Mouse (Mus musculus): Measurements from ENCODE around the gene Slc3a1. TPM values are rescaled to one million over a fixed set of nuclear protein-coding genes. Genes with fewer than 3 reads are reported as not detected.
A peak's percentile ranks its signal among the peaks of the same experiment; 100 is the strongest.

The Slc3a1 gene
- total RNA-seq, 2 experiments from 2014 or later: 0.16 to 0.19 TPM

GRCm38 (mm10) chr17:85087591-85087990 lies 59.4 kb downstream of the Slc3a1 start:
- DNase-seq (ENCODE audit: low spot score in 2 of 2): no peak

GRCm38 (mm10) chr17:85088401-85088800 lies 60.2 kb downstream of the Slc3a1 start:
- DNase-seq (ENCODE audit: low spot score in 2 of 2): no peak

GRCm38 (mm10) chr17:85089011-85089410 lies 60.8 kb downstream of the Slc3a1 start:
- no peak for DNase-seq (ENCODE audit: low spot score in 2 of 2)

- DNase-seq (ENCODE audit: low spot score in 2 of 2): peak in 1 of 2 experiments; percentile 25
These were observed 61.4 kb downstream of the Slc3a1 start for GRCm38 (mm10) chr17:85089621-85090020.

- DNase-seq (ENCODE audit: low spot score in 2 of 2): peak; percentile 94 to 95
These were observed 62.2 kb downstream of the Slc3a1 start, which contains the start of the genes Prepl and Camkmt for GRCm38 (mm10) chr17:85090120-85091099. Gene Prepl (minus strand): TSS chr17:85090241. Gene Camkmt (plus strand): TSS chr17:85090552.

GRCm38 (mm10) chr17:85091762-85092161 lies 63.6 kb downstream of the Slc3a1 start:
- no peak for DNase-seq (ENCODE audit: low spot score in 2 of 2)

GRCm38 (mm10) chr17:85096396-85096795 lies 68.2 kb downstream of the Slc3a1 start:
- no peak for DNase-seq (ENCODE audit: low spot score in 2 of 2)

GRCm38 (mm10) chr17:85098677-85099323 lies 70.6 kb downstream of the Slc3a1 start:
- DNase-seq (ENCODE audit: low spot score in 2 of 2): no peak

GRCm38 (mm10) chr17:85100232-85100631 lies 72.1 kb downstream of the Slc3a1 start:
- no peak for DNase-seq (ENCODE audit: low spot score in 2 of 2)

GRCm38 (mm10) chr17:85101751-85102150 lies 73.6 kb downstream of the Slc3a1 start:
- DNase-seq (ENCODE audit: low spot score in 2 of 2): no peak

GRCm38 (mm10) chr17:85103310-85103709 lies 75.1 kb downstream of the Slc3a1 start:
- DNase-seq (ENCODE audit: low spot score in 2 of 2): no peak

GRCm38 (mm10) chr17:85110640-85111039 lies 82.5 kb downstream of the Slc3a1 start:
- no peak for DNase-seq (ENCODE audit: low spot score in 2 of 2)

- no peak for DNase-seq (ENCODE audit: low spot score in 2 of 2)
These were observed 85.3 kb downstream of the Slc3a1 start for GRCm38 (mm10) chr17:85113441-85113840.

Other genes with a start within 250 kb of the Slc3a1 start
- gene Lrpprc, start 237.6 kb upstream of the Slc3a1 start, total RNA-seq (2021): 10 to 100 TPM; 55.4 to 63.3 TPM
- gene Ppm1b, start 71.6 kb upstream of the Slc3a1 start, total RNA-seq (2021): 100 to 1,000 TPM; 140 to 145 TPM
- 100 to 1,000 TPM; 397 to 410 TPM for gene Prepl, start 61.9 kb downstream of the Slc3a1 start, total RNA-seq (2021)
- gene Camkmt, start 62.2 kb downstream of the Slc3a1 start, total RNA-seq (2021): 10 to 100 TPM; 10.9 to 12.3 TPM

All from left cerebral cortex, adult 18-20 months (tissue).